Mouse (Mus musculus) embryo, embryonic 11 days (tissue): ENCODE data around the gene Tmprss12.
"Not testable (repeated sequence)": the region's sequence is repeated elsewhere in the genome, so short reads cannot be mapped to it uniquely, and the experiment has no call there.

Experiments used
- DNase-seq: peaks from one replicate; pipeline ENCODE4 v3.0.0-alpha.2; 2015

The Tmprss12 gene

GRCm38 (mm10) chr15:100328089-100328488 lies 47.5 kb downstream of the Tmprss12 start:
- not testable (repeated sequence) for DNase-seq

GRCm38 (mm10) chr15:100329336-100329735 lies 48.7 kb downstream of the Tmprss12 start:
- not testable (repeated sequence) for DNase-seq

GRCm38 (mm10) chr15:100330739-100331138 lies 50.1 kb downstream of the Tmprss12 start:
- no peak for DNase-seq

GRCm38 (mm10) chr15:100332077-100332961 lies 51.7 kb downstream of the Tmprss12 start:
- not testable (repeated sequence) for DNase-seq

- DNase-seq, result no peak
Observed at GRCm38 (mm10) chr15:100334629-100335028, 54.0 kb downstream of the Tmprss12 start, which contains the start of gene Mettl7a3. Gene Mettl7a3 (plus strand): TSS chr15:100334929.

- DNase-seq, result not testable (repeated sequence)
Observed at GRCm38 (mm10) chr15:100337328-100337727, 56.7 kb downstream of the Tmprss12 start.

- DNase-seq, result peak; percentile 57
Observed at GRCm38 (mm10) chr15:100337847-100338246, 57.2 kb downstream of the Tmprss12 start.

- DNase-seq, result not testable (repeated sequence)
Observed at GRCm38 (mm10) chr15:100341314-100341980, 60.8 kb downstream of the Tmprss12 start.
